Mouse (Mus musculus) gastrocnemius, adult 2 months (tissue): ENCODE measurements around the gene Txn2. TPM values are rescaled to one million over a fixed set of nuclear protein-coding genes. Genes with fewer than 3 reads are reported as not detected.

Experiments used
- DNase-seq: peaks from one replicate; pipeline ENCODE4 v3.0.0; 2022
- H3K27ac ChIP-seq: fragments of 200-600 bp; 2 replicates; pipeline ENCODE4 v1.8.1; 2022; ENCODE audit warnings: mild to moderate bottlenecking
- H3K4me3 ChIP-seq: fragments of 200-600 bp; 2 replicates; pipeline ENCODE4 v1.8.1; 2022; ENCODE audit warnings: mild to moderate bottlenecking, moderate library complexity
- CTCF ChIP-seq: fragments of 200-600 bp; IDR thresholded peaks from 2 replicates; pipeline ENCODE4 v1.8.1; 2022; ENCODE audit warnings: antibody characterized with exemption, mild to moderate bottlenecking, moderate library complexity
- intact Hi-C: fragments of 180-260 bp; cut with DNase I; formaldehyde crosslinking; loops from one replicate; pipeline ENCODE4 v1.15.1; 2025
- total RNA-seq, 2 experiments: library from RNA; stranded (reverse); gene quantifications; 2 replicates each; pipeline ENCODE4 v1.2.3; 2021

Txn2 gene
- total RNA-seq, 2 experiments from 2014 or later: 189 to 247 TPM

- intact Hi-C loops: loop anchor here (5.0 kb wide), 1 partner anchor 72 kb away; the partner anchor contains the start of gene Myh9
- DNase-seq: no peak
Observed at GRCm38 (mm10) chr15:77914507-77914906, 14.3 kb downstream of the Txn2 start.

GRCm38 (mm10) chr15:77913054-77913453 is 15.8 kb downstream of the Txn2 start:
- DNase-seq: peak; percentile 75
- intact Hi-C loops: loop anchor here (5.0 kb wide), 1 partner anchor 71 kb away; the partner anchor contains the start of gene Myh9
- TF ChIP-seq CTCF: no peak
- Histone ChIP-seq H3K4me3 (peak overlapping the region; percentile 35; the same call in 1 of the 2 replicates), H3K27ac (peak overlapping the region; percentile 90)

More at GRCm38 (mm10) chr15:77914507-77914906, 14.3 kb downstream of the Txn2 start:
- TF ChIP-seq CTCF: no peak
- Histone ChIP-seq H3K4me3 (no peak overlapping the region), H3K27ac (peak overlapping the region; percentile 90)

GRCm38 (mm10) chr15:77912585-77912984 is 16.2 kb downstream of the Txn2 start:
- TF ChIP-seq CTCF: no peak
- Histone ChIP-seq H3K27ac (peak overlapping the region; percentile 90), H3K4me3 (peak overlapping the region; percentile 35)
- DNase-seq: peak; percentile 59
- intact Hi-C loops: loop anchor here (5.0 kb wide), 1 partner anchor 70 kb away; the partner anchor contains the start of gene Myh9

GRCm38 (mm10) chr15:77912048-77912447 is 16.8 kb downstream of the Txn2 start:
- intact Hi-C loops: loop anchor here (5.0 kb wide), 1 partner anchor 70 kb away; the partner anchor contains the start of gene Myh9
- H3K27ac ChIP-seq: peak overlapping the region; percentile 90
- DNase-seq: peak; percentile 61
- peak overlapping the region; percentile 35 for H3K4me3 ChIP-seq
- TF ChIP-seq CTCF: no peak

- intact Hi-C loops: loop anchor here (5.0 kb wide), 1 partner anchor 69 kb away; the partner anchor contains the start of gene Myh9
- TF ChIP-seq CTCF: no peak
- Histone ChIP-seq H3K4me3 (no peak overlapping the region), H3K27ac (peak overlapping the region; percentile 90)
- DNase-seq: peak; percentile 49
Observed at GRCm38 (mm10) chr15:77911065-77911464, 17.7 kb downstream of the Txn2 start.

- peak overlapping the region; percentile 88 for H3K27ac ChIP-seq
- DNase-seq: no peak
- no peak for TF ChIP-seq CTCF
- H3K4me3 ChIP-seq: no peak overlapping the region
- intact Hi-C loops: no loop called here
Observed at GRCm38 (mm10) chr15:77907646-77908518, 20.9 kb downstream of the Txn2 start.

GRCm38 (mm10) chr15:77906545-77906944 is 22.3 kb downstream of the Txn2 start:
- no peak for TF ChIP-seq CTCF
- H3K27ac ChIP-seq: peak overlapping the region; percentile 88
- intact Hi-C loops: no loop called here
- DNase-seq: no peak
- peak overlapping the region; percentile 70; the same call in 1 of the 2 replicates for H3K4me3 ChIP-seq

- TF ChIP-seq CTCF: no peak
- no peak for DNase-seq
- Histone ChIP-seq H3K27ac (peak overlapping the region; percentile 88), H3K4me3 (peak overlapping the region; percentile 70)
- intact Hi-C loops: no loop called here
Observed at GRCm38 (mm10) chr15:77906081-77906480, 22.7 kb downstream of the Txn2 start.

DNA sequence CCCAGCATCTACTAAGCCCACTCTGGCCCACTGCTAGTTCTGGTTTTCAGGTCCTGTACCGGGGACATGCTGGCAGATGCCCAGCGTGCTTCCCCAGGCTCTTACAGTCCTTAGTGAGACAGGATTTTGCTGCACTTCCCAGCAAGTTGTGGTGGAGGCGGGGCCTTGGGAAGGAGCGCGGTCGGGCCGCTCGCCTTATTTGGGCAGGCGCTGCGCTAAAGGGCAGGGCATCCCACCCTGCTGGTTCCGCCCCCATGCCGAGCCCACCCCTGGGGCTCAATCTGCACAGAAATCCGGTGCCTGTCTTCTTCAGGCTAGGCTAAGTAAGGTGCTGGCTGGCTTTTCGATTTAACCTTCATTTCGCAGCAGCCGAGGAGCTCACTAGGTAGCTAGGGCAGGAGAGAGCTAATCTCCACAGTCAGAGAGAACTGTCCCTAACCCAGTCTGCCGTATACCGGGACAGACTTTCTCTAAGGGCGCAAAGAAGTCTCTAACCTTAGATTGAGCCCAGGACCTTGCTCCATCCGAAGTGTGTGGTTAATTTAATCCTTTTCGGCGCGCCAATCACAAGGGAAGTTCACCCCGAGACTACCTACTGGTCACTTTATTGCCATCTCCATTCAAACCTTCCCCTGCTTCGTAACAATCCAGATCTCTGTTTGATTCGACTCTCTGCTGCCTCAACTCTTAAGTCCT is 23.4 kb downstream of the Txn2 start:
- Histone ChIP-seq H3K4me3 (peak overlapping the region; percentile 70), H3K27ac (peak overlapping the region; percentile 88)
- peak; percentile 82 for DNase-seq
- TF ChIP-seq CTCF: no peak
- intact Hi-C loops: no loop called here

DNA sequence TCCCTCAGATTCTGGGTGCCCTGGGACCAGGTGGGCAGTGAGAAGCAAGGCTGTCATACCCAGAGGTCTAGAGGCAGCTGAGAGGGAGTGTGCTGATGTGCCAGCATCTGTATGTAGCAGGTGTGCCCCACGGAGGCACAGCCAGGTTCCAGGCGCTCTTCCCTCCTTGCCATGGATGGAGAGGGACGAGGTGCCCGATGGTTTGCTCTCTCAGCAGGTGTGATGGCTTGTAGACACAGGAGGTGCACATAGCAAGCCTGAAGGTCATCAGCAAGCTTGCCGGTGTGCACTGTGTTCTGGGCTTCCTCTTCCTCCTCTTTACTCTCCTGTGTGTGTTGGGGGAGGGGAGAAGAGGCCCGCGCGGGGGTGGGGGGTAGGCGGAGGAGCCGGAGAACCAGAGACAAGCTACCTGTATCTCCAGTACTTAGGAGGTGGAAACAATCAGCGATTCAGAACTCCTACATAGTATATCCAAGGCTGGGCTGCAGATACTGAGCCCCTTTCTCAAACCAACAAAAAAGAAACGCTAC is 24.4 kb downstream of the Txn2 start:
- Histone ChIP-seq H3K4me3 (peak overlapping the region; percentile 70), H3K27ac (peak overlapping the region; percentile 88)
- no peak for TF ChIP-seq CTCF
- intact Hi-C loops: no loop called here
- no peak for DNase-seq

DNA sequence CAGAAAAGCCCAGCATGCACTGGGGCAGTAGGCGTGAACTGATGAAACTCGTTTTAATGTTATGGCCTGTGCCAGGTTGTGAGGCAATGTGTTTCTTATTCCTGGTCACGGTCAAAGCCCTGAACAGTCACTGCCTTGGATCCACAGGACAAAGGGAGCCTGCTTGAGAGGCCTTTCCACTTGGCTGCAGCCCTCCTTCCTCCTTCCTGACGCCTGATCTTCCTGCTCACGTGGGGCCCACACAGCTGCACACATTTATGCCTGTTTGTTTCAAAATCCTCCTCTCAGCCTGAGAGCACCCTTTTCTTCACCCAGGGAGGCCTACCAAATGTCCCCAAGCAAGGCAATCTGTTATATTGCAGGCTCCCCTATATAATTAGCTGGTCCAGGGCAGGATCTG is 25.6 kb downstream of the Txn2 start:
- intact Hi-C loops: no loop called here
- Histone ChIP-seq H3K4me3 (no peak overlapping the region), H3K27ac (peak overlapping the region; percentile 88)
- no peak for TF ChIP-seq CTCF
- no peak for DNase-seq

- no peak for DNase-seq
- Histone ChIP-seq H3K4me3 (no peak overlapping the region), H3K27ac (peak overlapping the region; percentile 65)
- intact Hi-C loops: no loop called here
- TF ChIP-seq CTCF: no peak
Observed at GRCm38 (mm10) chr15:77894926-77895325, 33.9 kb downstream of the Txn2 start.
